Mouse (Mus musculus) G1E-ER4 (cell line): ENCODE data around the gene G3bp1. TPM values are rescaled to one million over a fixed set of nuclear protein-coding genes. Genes with fewer than 3 reads are reported as not detected.

Source experiments
- GATA1 ChIP-seq: IDR thresholded peaks from one replicate; pipeline ENCODE4 v1.8.0; 2012; ENCODE audit warnings: low read length, inconsistent platforms
- polyA plus RNA-seq: library from polyadenylated mRNA; stranded (reverse); fragments of >175 nt; gene quantifications from 2 replicates; pipeline ENCODE4 v1.2.3, GENCODE M21; 2012

Gene G3bp1
- polyA plus RNA-seq: 354 and 368 TPM in 2 replicates

DNA sequence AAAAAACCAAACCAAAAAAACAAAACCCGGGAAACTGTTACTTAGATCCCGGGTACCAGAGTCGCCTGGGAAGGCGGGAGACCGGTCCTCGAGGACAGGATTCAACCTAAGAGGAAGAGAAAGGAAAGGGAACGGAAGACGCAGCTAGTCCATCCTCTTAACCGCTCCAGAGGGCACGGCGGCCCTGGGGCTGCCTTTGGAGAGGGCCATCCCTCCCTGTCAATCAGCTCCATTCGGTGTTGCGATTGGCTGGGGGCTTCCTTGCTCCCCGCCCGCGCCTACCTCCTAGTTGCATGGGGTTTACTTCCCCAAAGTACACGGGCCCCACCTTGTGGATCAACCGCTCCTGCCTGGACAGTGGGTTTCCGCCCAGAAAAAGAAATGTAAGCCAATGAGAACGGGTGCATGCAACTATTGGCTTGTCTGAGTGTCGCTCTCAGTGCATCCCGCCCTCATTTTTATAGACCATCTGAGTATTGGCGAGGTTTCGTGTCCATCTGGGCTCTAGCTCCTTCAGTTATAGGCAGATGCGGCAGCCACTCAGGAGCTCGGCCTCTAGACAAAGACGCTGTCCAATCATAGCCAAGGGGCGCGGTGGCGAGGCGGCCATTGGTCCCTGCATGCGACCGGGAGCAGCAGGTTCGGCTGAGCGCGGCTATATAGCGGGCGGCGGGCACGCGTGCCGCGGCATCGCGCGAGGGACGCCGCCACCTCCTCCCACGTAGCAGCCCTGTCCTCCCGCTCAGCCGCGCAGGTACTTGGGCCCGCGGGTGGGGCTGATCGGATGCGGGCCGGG lies at the start of gene G3bp1:
Gene G3bp1, plus strand, starts transcription at position 638 of the 796 bp plus-strand sequence.
- TF ChIP-seq GATA1: no peak

DNA sequence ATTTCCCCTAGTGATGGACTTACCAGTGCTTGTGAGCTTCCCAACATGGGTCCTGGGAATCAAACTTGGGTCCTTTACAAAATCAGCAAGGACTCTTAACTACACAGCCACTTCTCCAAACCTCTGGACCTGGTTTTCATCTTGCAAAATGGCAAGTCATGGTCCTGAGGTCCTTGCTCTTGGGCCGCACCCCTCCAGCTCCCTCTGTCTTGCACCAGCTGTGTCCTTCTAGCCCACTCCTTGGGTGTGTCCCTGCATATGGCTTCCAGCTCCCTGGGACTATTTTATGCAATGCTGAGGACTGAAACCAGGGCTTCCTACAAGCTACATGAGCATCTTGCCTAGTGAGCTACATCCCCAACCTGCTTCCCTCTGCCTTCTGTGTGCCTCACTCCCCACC lies 46.5 kb upstream of the G3bp1 start, which contains the start of gene Sparc:
Gene Sparc, minus strand, starts transcription at position 206 of the 400 bp plus-strand sequence.
- TF ChIP-seq GATA1: no peak

DNA sequence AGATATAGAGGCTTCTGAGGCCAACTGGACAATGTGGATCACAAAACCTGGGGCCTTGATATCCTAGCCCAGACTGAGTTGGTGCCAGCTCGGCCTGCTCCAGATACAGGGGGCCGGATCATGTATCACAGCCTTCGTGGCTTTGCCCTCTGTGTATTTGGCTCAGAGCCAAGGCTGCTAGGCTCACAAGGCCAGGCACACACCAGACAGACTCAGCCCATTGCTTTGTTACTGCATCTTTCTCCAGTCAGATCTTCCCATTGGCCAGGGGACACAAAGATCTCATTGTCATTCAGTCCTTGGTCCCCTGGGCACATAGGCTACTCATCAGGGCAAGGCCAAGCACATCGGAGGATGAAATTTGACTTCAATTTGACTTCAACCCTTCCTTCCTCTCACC lies 45.7 kb upstream of the G3bp1 start:
- no peak for TF ChIP-seq GATA1

DNA sequence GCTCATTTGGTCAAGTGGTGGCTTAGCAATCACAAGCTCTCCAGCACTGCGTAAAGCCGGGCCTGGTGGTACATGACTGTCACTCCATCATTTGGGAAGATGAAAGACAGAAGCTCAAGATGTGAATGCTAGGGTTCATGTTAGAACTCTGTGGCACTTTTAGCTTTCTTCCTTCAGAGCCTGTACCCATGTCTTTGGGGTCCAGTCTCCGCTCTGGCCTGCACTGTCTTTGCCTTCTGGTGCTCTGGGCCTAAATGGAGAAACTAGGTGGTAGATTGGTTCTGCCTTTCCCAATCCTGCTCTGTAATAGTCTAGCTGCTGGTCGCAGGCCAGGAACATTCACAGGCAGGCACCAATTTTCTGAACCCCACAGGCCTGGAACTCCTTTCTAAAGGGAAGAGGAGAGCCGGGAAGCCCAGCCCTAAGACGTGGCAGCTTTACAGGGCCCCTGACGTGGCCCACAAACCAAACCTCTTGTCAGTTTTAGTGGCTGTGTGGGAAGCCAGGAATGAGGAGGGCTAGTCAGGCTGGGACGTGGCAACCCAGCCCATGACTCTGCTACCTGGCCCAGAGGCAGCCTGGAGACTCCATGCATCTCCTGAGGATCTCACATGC lies 44.6 kb upstream of the G3bp1 start:
- TF ChIP-seq GATA1: no peak

DNA sequence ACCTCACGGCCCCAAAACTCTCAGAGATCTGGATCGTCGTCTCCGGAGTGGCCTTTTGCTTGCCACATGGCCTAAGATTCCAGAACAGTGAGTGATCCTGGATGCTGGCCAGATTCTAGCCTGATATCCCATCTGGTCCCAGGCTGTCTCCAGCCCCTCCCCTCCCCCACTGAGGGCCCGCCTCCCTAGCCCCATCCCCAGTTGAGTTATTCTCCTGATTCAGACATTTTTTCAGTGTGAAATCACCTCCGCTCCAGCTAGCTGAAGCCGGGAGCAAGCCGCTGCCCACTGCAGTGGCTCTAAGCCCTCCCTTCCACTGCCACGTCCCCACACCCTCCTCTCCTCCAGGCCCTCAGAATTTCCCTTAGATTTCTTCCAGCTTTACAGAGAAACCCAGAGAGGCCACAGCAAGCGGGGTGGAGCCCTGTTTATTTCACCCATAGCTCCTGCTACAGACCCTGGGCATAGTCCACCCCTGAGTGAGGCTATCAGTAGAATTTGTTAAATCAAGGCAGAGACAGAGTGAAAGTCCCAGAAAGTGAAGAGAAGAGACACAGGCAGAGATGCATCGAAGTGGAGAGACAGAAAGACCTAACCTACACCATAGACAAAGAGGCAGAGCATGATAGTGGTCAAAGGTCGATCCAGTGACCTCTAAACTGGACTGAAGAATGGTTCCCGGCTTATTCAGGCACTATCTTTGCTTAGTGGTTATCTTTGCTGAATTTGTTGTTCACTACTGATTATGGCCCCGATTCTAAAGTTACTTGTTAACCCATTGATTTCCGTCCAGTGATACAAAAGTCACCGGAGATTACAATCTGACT lies 41.1 kb upstream of the G3bp1 start:
- TF ChIP-seq GATA1: no peak

DNA sequence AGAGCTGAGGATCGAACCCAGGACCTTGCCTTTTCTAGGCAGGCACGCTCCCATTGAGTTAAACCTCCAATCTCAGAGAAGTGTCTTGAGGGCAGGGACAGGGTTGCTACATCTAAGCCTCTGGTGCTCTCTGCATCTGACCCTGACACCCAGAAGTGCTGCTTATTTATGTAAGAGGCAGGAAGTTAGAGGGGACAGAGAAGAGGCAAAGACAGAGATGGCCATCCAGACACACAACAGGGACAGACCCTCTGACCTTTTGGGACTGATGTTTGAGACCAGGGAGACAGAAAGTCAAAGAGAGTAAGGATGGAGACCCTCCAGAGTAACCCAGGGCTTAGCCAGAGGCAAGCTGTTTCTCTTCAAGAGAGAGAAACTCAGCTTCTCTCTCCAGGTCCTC lies 39.5 kb upstream of the G3bp1 start:
- no peak for TF ChIP-seq GATA1

DNA sequence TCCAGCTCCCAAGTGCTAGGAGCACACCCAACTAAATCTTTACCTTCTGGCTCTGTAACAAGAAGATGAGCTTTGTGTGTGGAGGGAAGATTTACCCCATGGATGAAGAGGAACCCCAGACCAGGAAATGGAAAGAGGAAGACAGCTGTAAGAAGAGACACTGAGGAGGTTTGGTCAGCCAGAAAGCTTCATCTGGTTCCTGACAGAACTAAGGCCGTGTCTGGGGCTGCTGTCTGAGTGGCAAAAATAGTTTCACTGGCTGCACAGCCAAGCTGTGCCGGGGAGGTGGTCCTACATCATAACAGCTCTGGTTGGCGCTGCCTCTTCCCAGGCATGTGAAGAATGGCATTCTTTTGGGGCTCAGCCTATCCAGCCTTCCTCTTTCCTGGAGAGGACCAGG lies 36.5 kb upstream of the G3bp1 start:
- no peak for TF ChIP-seq GATA1

DNA sequence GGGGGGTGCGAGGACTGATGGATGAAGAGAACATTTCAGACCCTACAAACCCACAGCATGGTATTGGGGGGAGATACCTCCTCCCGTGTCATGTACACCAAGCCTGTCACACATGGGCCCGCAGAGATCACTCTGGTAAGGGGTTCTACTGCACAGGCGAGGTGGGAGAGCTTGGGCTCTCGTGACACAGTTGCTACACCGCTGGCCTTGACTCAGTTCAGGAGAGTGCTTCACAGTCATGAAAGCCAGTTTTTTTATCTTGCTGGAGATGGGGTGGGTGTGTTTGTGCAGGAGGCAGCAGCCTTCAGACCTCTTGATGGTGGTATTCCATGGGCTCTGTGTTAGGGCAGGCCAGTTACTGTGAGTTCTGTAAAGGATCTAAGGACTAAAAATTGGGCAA lies 33.4 kb upstream of the G3bp1 start:
- TF ChIP-seq GATA1: no peak

DNA sequence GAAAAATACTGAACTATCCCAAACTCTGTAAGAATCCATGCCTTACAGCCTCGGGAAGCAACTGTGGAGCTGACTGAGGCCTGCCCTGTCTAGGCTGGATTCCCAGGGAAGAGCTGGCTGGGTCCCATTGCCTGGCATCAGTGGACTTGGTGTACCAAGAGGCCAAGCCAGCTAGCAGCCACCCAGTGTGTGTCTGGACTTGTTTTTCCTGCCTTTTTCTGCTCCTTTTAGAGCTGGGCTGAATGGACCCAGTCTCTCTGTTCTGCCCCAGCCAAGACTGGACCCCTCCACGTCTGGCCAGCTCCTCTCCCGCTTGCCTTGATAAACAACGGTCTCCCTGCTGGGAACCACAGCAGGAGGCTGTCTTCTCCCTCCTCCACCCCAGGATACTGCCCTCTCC lies 31.5 kb upstream of the G3bp1 start:
- TF ChIP-seq GATA1: no peak

DNA sequence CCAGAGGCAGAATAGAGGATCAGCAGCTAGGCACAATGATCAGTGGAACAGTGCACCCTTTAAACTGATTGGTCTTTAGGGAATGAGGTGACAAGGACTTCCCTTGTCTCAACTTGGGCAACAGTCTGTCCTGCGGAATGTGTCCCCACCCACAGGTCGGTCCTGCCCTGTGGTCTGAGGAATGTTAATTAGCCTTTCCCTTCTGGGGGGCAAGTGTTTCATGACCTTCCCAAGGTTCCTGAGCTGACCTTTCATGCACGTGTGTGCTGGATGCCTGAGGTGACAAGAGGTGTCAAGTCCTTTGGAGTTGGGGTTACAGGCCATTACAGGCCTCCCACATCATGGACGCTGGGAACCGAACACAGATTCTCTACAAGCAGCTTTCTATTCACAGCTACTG lies 29.8 kb upstream of the G3bp1 start:
- TF ChIP-seq GATA1: no peak

DNA sequence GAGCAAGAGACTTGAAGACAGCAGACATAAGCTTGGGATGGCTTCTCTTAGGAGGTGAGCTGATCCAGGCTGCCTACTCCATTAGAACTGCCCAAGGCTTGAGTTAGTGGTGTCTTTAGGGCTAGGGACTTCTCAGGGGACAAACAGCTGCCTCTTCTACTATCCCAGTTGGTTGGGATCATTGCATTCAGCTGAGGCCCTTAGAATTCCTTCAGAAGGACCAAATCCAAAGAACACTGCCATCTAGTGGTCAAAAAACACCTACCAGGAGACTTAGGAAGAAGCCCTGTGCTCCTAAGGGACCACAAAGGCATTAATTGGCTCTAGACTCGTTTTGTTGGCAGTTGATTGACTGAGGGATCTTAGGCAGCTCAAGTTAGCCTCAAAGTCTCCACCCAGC lies 24.7 kb upstream of the G3bp1 start:
- TF ChIP-seq GATA1: no peak

DNA sequence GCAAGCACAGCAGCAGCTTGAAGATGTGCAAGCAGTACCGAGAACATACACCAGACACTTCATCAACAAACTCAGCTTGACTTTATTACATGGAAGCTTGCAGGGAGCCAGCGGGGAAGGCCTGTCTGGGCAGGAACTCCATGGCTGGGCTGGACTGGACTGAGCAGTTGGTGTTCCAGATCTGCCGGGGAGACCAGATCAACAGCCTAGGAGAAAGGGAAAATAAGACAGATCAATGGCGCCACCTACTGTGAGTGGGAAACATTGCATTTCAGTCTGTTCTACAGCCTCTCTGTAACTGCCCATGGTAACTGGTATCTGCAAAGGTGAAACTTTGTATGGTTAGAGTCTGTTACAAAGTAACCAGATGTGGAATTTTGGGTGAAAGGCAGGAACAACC lies 22.9 kb upstream of the G3bp1 start:
- no peak for TF ChIP-seq GATA1

DNA sequence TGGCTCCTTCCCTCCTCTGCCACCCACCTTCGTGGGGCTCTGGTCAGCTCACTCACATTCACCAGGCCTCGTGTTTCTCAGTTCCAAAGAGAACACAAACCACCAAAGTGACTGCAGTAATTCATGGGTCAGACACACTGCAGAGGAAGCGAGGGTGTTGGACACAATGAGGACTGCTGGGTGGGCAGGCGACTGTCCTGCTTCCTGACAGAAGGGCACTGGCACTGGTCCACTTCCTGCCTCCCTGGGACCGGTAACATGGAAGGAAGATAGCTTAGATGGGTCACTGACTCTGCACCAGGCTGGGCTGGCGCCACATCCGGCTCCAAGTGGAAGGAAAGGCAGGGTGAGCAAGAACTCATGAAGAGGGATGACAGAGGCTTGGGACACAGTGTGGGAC lies 20.0 kb upstream of the G3bp1 start:
- no peak for TF ChIP-seq GATA1

DNA sequence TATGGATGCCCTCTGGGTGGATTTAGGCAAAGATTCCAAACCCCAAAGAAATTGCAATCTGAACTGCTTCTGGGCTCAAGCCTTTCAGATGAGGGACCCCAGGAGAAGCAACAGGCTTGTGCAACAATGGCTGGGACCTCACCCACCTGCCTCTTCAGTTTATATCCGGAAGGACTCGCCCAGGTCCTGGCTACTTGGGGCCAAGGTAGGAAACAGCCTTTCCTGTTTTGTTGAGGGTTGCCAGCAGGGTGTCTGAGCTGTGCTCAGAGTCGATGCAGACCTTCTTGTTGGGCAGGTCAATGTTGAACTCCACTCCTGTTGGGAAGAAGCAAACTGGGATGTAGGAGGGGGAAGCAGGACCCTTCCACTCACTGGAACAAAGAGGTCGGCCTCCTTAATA lies 19.2 kb upstream of the G3bp1 start:
- no peak for TF ChIP-seq GATA1

DNA sequence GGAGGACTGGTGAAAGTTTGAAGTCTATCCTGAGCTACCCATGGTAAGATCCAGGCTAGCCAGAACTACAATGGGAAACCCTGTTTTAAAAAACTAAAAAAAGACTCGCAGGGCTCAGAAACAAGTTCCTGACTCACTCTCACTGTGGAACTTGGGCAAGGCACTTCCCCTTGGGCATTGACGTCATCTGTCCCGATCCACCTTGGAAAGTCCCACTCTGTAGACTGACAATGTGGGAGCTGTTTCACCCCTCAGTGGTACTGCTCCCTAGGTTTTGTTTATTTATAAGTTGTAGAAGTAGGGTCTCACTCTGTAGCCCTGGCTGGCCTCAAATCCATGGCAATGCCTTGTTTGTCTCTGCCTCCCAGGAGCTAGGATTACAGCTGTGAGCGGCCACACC lies 15.8 kb upstream of the G3bp1 start:
- TF ChIP-seq GATA1: no peak

DNA sequence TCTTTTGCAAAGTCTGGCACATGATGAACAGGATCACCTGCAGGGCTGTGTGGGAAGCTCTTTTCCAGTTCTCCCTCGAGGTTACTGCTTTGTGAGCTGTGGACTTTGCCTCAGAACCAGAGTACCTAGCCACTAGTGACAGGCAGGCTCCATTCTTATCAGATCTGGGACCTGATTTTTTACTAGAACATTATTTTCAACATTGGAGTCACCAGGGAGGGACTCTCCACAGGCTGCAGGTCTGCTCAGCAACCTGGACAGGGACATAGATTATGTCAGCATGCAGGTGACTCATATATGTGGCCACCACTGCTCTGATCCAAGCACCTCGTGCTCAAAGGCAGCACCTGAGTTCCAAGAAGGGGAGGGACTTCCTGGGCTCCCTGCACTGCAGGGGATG lies 14.3 kb upstream of the G3bp1 start:
- TF ChIP-seq GATA1: no peak
